Mouse (Mus musculus): ENCODE data around the gene Dhtkd1. TPM values are rescaled to one million over a fixed set of nuclear protein-coding genes. Genes with fewer than 3 reads are reported as not detected.
"Not testable (repeated sequence)": the region's sequence is repeated elsewhere in the genome, so short reads cannot be mapped to it uniquely, and the experiment has no call there.

The Dhtkd1 gene
- polyA plus RNA-seq (2014; fragmentation: Nextera tagmentation; extraction: Ambion mirVana) = 2.8 and 3.4 TPM in 2 replicates

DNA sequence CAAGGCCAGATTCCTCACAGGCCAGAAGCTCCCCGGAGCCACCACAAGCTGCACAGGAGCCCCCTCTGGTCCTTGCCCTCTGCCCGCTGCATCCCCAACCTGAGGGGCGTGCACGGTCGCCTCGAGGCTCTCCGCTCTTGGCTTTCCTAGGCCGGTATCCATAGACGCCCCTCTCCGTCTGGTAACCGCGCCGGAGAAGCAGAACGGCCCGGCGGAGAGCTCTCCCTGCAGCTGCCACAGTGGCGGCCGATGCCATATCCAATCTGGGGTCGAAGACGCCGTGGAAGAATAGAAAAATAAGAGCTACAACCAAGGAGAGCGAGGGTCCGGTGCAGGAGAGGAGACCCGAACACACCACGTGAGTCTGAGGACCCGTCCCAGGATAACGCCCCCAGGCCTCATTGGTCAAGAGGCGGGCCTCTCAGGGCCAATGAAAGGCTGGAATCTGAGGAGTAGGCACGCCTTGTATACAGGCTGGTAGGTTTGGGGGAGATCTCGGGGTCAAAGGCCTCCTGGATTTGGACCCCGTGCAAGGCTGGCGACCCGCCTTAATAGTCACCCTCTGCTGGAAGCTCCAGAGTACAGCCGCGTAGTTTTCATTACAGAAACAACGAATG lies at the start of gene Dhtkd1:
TSS of gene Dhtkd1 (minus strand) at position 377 of the 617 bp plus-strand sequence.
- peak within 1 kb of the TSS; percentile 44 for H3K4me3 ChIP-seq (ENCODE audit: low read depth, low read length)
- WGBS = under 1% methylated on average over 36 of the region's 36 CpGs
- no peaks in the 10 kb centered on the region for H3K36me3 ChIP-seq (replicated peaks; ENCODE audit: control insufficient read depth, insufficient read depth, low read depth, low read length)
- peak within 1 kb of the TSS; percentile 57 for H3K4me2 ChIP-seq (ENCODE audit: low read depth, low read length)
- no peaks in the 10 kb centered on the region for H3K9me3 ChIP-seq (replicated peaks; ENCODE audit: control insufficient read depth, low read length)
- DNase-seq (ENCODE audit: low spot score) (peak; percentile 89), ATAC-seq (replicated peaks; ENCODE audit: insufficient number of reproducible peaks, low FRiP score, low TSS enrichment, low read depth) (peak; percentile 96)
- no peaks in the 10 kb centered on the region for H3K4me1 ChIP-seq (ENCODE audit: control insufficient read depth, insufficient read depth, low read length)
- H3K9ac ChIP-seq (replicated peaks; ENCODE audit: low read length) = peak within 1 kb of the TSS; percentile 44
- no peak within 1 kb of the TSS for H3K27ac ChIP-seq (replicated peaks; ENCODE audit: low read depth, low read length)
- H3K27me3 ChIP-seq (ENCODE audit: control insufficient read depth, insufficient read depth, low read length) = no peaks in the 10 kb centered on the region

DNA sequence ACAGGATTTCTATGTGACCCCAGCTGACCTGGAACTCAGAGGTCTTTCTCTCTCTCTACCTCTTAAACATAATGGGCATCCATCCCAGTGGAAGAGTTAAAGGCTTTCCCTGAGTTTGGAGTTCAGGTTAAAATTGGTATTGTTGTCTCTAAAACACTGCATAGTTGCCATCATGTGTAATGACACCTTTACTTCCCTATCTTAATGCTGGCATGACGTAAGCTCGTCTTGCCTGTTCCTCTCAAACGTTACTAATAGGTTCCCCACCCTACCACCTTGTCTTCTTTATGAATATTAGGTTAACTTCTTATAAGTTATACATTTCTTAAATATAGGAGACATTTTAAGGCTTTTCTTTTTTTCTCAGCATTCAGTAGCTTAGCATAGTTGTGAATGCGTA lies 34.9 kb upstream of the Dhtkd1 start:
- Histone ChIP-seq H3K36me3 (replicated peaks; ENCODE audit: control insufficient read depth, insufficient read depth, low read depth, low read length) (no peaks in the 10 kb centered on the region), H3K27me3 (ENCODE audit: control insufficient read depth, insufficient read depth, low read length) (no peaks in the 10 kb centered on the region), H3K9ac (replicated peaks; ENCODE audit: low read length) (no peak overlapping the region), H3K4me1 (ENCODE audit: control insufficient read depth, insufficient read depth, low read length) (no peaks in the 10 kb centered on the region), H3K4me2 (ENCODE audit: low read depth, low read length) (no peak overlapping the region), H3K4me3 (ENCODE audit: low read depth, low read length) (no peak overlapping the region), H3K27ac (replicated peaks; ENCODE audit: low read depth, low read length) (no peak overlapping the region), H3K9me3 (replicated peaks; ENCODE audit: control insufficient read depth, low read length) (no peaks in the 10 kb centered on the region)
- WGBS = 97% methylated on average over 4 of the region's 4 CpGs
- ATAC-seq (replicated peaks; ENCODE audit: insufficient number of reproducible peaks, low FRiP score, low TSS enrichment, low read depth) = no peak
- DNase-seq (ENCODE audit: low spot score) = no peak

DNA sequence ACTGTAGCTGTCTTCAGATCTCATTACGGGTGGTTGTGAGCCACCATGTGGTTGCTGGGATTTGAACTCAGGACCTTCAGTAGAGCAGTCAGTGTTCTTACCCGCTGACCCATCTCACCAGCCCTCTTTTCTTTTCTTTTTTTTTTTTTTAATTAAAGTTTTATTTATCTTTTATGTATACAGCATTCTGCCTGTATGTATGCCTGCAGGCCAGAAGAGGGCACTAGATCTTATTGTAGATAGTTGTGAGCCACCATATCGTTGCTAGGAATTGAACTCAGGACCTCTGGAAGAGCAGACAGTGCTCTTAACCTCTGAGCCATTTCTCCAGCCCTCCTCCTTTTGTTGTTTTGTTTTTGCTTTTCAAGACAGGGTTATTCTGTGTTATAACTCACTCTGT lies 28.0 kb upstream of the Dhtkd1 start:
- not testable (repeated sequence) for H3K36me3 ChIP-seq (replicated peaks; ENCODE audit: control insufficient read depth, insufficient read depth, low read depth, low read length); H3K27ac ChIP-seq (replicated peaks; ENCODE audit: low read depth, low read length); H3K9me3 ChIP-seq (replicated peaks; ENCODE audit: control insufficient read depth, low read length); H3K27me3 ChIP-seq (ENCODE audit: control insufficient read depth, insufficient read depth, low read length); ATAC-seq (replicated peaks; ENCODE audit: insufficient number of reproducible peaks, low FRiP score, low TSS enrichment, low read depth); H3K9ac ChIP-seq (replicated peaks; ENCODE audit: low read length); H3K4me3 ChIP-seq (ENCODE audit: low read depth, low read length); H3K4me1 ChIP-seq (ENCODE audit: control insufficient read depth, insufficient read depth, low read length); DNase-seq (ENCODE audit: low spot score); H3K4me2 ChIP-seq (ENCODE audit: low read depth, low read length)
- WGBS = 92% methylated on average over 3 of the region's 3 CpGs

DNA sequence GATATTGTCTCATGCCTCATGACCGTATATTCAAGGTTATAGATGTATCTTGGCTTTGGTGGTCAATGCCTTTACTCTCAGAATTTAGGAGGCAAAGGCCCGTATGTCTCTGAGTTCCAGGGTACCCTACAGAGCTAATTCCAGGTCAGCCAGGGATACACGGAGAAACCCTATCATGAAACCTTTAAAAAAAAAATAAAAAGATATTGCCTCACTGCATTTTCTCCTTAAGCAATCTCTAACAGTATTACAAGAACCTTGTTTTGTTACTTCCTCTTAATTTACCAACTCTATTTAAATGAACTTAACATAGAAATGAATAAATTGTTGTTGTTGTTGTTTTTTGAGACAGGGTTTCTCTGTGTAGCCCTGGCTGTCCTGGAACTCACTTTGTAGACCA lies 23.4 kb upstream of the Dhtkd1 start:
- ATAC-seq (replicated peaks; ENCODE audit: insufficient number of reproducible peaks, low FRiP score, low TSS enrichment, low read depth) (no peak), DNase-seq (ENCODE audit: low spot score) (no peak)
- Histone ChIP-seq H3K27me3 (ENCODE audit: control insufficient read depth, insufficient read depth, low read length) (no peaks in the 10 kb centered on the region), H3K9ac (replicated peaks; ENCODE audit: low read length) (no peak overlapping the region), H3K4me2 (ENCODE audit: low read depth, low read length) (no peak overlapping the region), H3K4me1 (ENCODE audit: control insufficient read depth, insufficient read depth, low read length) (no peaks in the 10 kb centered on the region), H3K36me3 (replicated peaks; ENCODE audit: control insufficient read depth, insufficient read depth, low read depth, low read length) (peaks cover 4% of the 10 kb centered on the region), H3K9me3 (replicated peaks; ENCODE audit: control insufficient read depth, low read length) (no peaks in the 10 kb centered on the region), H3K4me3 (ENCODE audit: low read depth, low read length) (no peak overlapping the region), H3K27ac (replicated peaks; ENCODE audit: low read depth, low read length) (no peak overlapping the region)
- 92% methylated on average over 3 of the region's 3 CpGs for WGBS

DNA sequence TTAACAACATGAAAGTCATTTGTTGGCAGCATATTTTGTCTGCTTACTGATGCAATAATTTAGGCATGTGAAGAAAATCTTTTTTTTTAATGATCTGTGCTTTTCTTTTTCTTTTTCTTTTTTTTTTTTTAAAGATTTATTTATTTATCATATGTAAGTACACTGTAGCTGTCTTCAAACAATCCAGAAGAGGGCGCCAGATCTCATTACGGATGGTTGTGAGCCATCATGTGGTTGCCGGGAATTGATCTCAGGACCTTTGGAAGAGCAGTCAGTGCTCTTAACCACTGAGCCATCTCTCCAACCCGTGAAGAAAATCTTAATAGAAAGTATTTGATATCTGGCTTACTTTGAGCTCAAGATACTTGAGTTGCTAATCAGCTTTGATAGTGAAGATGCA lies 21.1 kb upstream of the Dhtkd1 start:
- H3K27ac ChIP-seq (replicated peaks; ENCODE audit: low read depth, low read length); DNase-seq (ENCODE audit: low spot score); H3K4me3 ChIP-seq (ENCODE audit: low read depth, low read length); ATAC-seq (replicated peaks; ENCODE audit: insufficient number of reproducible peaks, low FRiP score, low TSS enrichment, low read depth); H3K9me3 ChIP-seq (replicated peaks; ENCODE audit: control insufficient read depth, low read length); H3K4me1 ChIP-seq (ENCODE audit: control insufficient read depth, insufficient read depth, low read length); H3K36me3 ChIP-seq (replicated peaks; ENCODE audit: control insufficient read depth, insufficient read depth, low read depth, low read length); H3K4me2 ChIP-seq (ENCODE audit: low read depth, low read length); H3K27me3 ChIP-seq (ENCODE audit: control insufficient read depth, insufficient read depth, low read length); H3K9ac ChIP-seq (replicated peaks; ENCODE audit: low read length): not testable (repeated sequence)
- 89% methylated on average over 4 of the region's 4 CpGs for WGBS

DNA sequence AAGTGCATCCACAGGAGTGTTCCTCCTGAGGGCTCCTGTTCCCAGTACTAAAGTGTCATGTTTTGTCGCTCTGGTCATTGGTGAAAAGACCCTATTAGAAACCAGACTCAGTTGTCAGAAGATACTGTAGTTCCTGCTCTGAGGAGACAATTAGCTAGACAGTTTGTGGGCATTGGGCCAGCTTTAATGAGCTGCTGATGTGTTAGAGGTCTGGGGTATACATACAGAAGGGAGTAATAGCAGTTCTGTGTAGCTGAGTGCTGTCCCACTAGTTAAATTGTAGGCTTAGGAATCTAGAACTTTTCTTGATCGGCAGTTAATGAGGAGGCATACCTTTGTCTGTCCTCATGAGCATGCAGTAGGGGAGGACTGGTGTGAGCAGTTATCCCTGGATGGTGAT lies 19.7 kb upstream of the Dhtkd1 start:
- no peak overlapping the region for H3K4me2 ChIP-seq (ENCODE audit: low read depth, low read length)
- WGBS = 89% methylated on average over 2 of the region's 2 CpGs
- DNase-seq (ENCODE audit: low spot score) (no peak), ATAC-seq (replicated peaks; ENCODE audit: insufficient number of reproducible peaks, low FRiP score, low TSS enrichment, low read depth) (no peak)
- H3K4me3 ChIP-seq (ENCODE audit: low read depth, low read length) = no peak overlapping the region
- peaks cover 6% of the 10 kb centered on the region for H3K36me3 ChIP-seq (replicated peaks; ENCODE audit: control insufficient read depth, insufficient read depth, low read depth, low read length)
- no peak overlapping the region for H3K27ac ChIP-seq (replicated peaks; ENCODE audit: low read depth, low read length)
- no peaks in the 10 kb centered on the region for H3K9me3 ChIP-seq (replicated peaks; ENCODE audit: control insufficient read depth, low read length)
- H3K4me1 ChIP-seq (ENCODE audit: control insufficient read depth, insufficient read depth, low read length) = no peaks in the 10 kb centered on the region
- no peaks in the 10 kb centered on the region for H3K27me3 ChIP-seq (ENCODE audit: control insufficient read depth, insufficient read depth, low read length)
- no peak overlapping the region for H3K9ac ChIP-seq (replicated peaks; ENCODE audit: low read length)

DNA sequence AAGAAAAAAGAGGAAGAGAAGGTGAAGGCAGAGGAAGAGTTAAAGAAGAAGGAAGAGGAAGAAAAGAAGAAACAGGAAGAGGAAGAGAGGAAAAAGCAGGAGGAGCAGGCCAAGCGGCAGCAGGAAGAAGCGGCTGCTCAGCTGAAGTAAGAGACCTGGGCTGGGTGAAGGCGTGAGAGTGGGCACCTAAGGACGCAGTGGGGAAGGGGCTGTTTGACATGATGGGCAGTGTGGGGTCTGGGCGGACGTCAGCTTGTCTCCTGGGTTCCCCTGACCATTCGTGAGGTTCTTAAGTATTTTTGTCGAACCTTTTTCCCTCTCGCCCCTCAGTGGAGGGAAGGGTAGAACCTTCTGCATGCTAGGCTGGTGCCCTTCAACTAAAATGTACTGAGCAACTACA lies 15.1 kb upstream of the Dhtkd1 start:
- Histone ChIP-seq H3K4me2 (ENCODE audit: low read depth, low read length) (no peak overlapping the region), H3K4me1 (ENCODE audit: control insufficient read depth, insufficient read depth, low read length) (no peaks in the 10 kb centered on the region), H3K4me3 (ENCODE audit: low read depth, low read length) (no peak overlapping the region), H3K9ac (replicated peaks; ENCODE audit: low read length) (no peak overlapping the region), H3K36me3 (replicated peaks; ENCODE audit: control insufficient read depth, insufficient read depth, low read depth, low read length) (peaks cover 3% of the 10 kb centered on the region), H3K9me3 (replicated peaks; ENCODE audit: control insufficient read depth, low read length) (no peaks in the 10 kb centered on the region), H3K27me3 (ENCODE audit: control insufficient read depth, insufficient read depth, low read length) (no peaks in the 10 kb centered on the region), H3K27ac (replicated peaks; ENCODE audit: low read depth, low read length) (no peak overlapping the region)
- WGBS = 97% methylated on average over 9 of the region's 9 CpGs
- DNase-seq (ENCODE audit: low spot score) = no peak
- no peak for ATAC-seq (replicated peaks; ENCODE audit: insufficient number of reproducible peaks, low FRiP score, low TSS enrichment, low read depth)

DNA sequence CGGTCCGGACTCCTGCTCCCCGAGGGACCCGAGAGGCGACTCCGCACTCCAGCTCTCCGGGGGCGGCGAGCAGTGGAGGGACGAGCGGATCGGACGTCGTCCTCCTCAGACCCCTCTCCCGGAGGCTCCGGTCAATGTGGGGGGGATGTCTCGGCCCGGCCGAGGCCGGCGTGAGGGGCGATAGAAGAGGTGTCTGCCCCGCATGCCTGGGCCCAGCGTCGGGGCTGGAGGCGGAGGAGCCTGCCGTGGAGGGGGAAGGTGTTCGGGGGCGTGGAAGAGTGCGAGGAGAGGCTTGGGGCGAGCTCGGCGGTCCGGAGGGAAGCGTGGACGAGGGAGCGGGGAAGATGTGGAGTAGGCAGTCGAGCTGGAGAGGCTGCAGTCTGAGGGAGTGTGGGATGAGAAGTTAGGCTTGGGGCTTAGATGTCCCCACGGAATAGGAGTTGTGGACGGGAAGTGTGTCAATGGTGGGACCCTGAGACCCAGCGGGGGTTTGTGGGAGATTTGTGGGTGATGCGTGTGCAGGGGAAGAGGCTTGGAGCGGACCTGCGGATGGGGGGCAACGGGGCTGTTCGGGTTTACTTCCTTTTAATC lies 9.1 kb upstream of the Dhtkd1 start:
- no peaks in the 10 kb centered on the region for H3K9me3 ChIP-seq (replicated peaks; ENCODE audit: control insufficient read depth, low read length)
- peak overlapping the region; percentile 51 for H3K4me2 ChIP-seq (ENCODE audit: low read depth, low read length)
- H3K27ac ChIP-seq (replicated peaks; ENCODE audit: low read depth, low read length) = peak overlapping the region; percentile 65
- 0 out of 2 replicates have a peak, but pooled peaks cover 3% of the 10 kb centered on the region for H3K4me1 ChIP-seq (ENCODE audit: control insufficient read depth, insufficient read depth, low read length)
- peak overlapping the region; percentile 91 for H3K9ac ChIP-seq (replicated peaks; ENCODE audit: low read length)
- no peaks in the 10 kb centered on the region for H3K36me3 ChIP-seq (replicated peaks; ENCODE audit: control insufficient read depth, insufficient read depth, low read depth, low read length)
- WGBS = under 1% methylated on average over 45 of the region's 46 CpGs
- peak overlapping the region; percentile 95 for H3K4me3 ChIP-seq (ENCODE audit: low read depth, low read length)
- ATAC-seq (replicated peaks; ENCODE audit: insufficient number of reproducible peaks, low FRiP score, low TSS enrichment, low read depth) = peak; percentile 45
- H3K27me3 ChIP-seq (ENCODE audit: control insufficient read depth, insufficient read depth, low read length) = no peaks in the 10 kb centered on the region
- peak; percentile 42 for DNase-seq (ENCODE audit: low spot score)
